9 mouse cellular contexts compared by ENCODE assay signal in the genomic region with DNA sequence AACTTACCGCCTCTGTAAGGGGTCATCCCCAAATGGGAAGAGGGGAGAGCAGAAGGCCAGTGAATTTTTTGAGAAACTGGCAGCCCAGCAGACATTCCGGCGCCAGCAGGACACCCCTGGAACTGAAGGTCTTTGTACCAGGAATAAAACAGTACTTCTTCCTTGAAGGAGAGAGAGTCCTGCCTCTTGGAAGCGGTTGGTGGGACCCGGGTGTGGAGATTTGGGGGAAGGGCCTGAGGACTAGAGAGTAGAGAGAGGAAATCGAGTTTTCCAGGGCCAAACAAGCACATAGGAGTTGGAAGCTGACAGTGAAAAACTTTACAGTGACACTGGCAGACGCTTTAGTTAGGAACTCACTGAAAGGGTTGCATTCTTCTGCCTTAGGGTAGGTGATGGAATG.
DNase-seq lines count a peak whose midpoint lies in the region; ATAC-seq and TF ChIP-seq lines count a peak whose summit lies in the region.
"Had no signal": no experiment of that assay in that cellular context is flagged by ENCODE, and none has a peak within 500 bp of the region (broad histone marks: within the 10 kb centered on the region; RNA-seq: fewer than 3 reads in every experiment).

No protein-coding gene starts in this region.

- no peak for TF ChIP-seq CTCF in thymus, adult 2 months (IDR thresholded peaks at IDR 0.05; ENCODE audit: borderline replicate concordance, control insufficient read depth, extremely low read depth, insufficient read depth, low read length, poor library complexity)

- DNase-seq in cerebellum, adult 11-12 months, result peak; percentile 6
- DNase-seq in lung, postnatal 36 days, result no peak
- no peak for DNase-seq in thymus, adult 2 months
- DNase-seq in left cerebral cortex, adult 11 months (ENCODE audit: low spot score), result no peak

- H3K4me2 ChIP-seq in lung, embryonic 16.5 days (ENCODE audit: low read depth, low read length), result peak overlapping the region; percentile 71
- peak overlapping the region; percentile 84; the same call in 1 of the 2 replicates for H3K4me2 ChIP-seq in intestine, embryonic 16.5 days (ENCODE audit: low read depth, low read length)
- H3K4me2 ChIP-seq in stomach, embryonic 14.5 days (replicated peaks; ENCODE audit: low read depth, low read length), result peak overlapping the region; percentile 65; the same call in 1 of the 2 replicates

- ATAC-seq in cerebellum, adult (ENCODE audit: insufficient number of reproducible peaks, low FRiP score, low TSS enrichment), result no peak
- ATAC-seq in lung, embryonic 16.5 days (ENCODE audit: low read depth), result no peak
- ATAC-seq in intestine, embryonic 16.5 days, result no peak
- ATAC-seq in stomach, embryonic 14.5 days (ENCODE audit: insufficient number of reproducible peaks, insufficient read depth, low FRiP score, low read depth), result no peak
- ATAC-seq: activated CD4-positive, CD25-positive, alpha-beta regulatory T cell, adult 4 months had no signal

- H3K27ac ChIP-seq in lung, embryonic 16.5 days (ENCODE audit: low read length), result no peak overlapping the region
- H3K27ac ChIP-seq in intestine, embryonic 16.5 days (ENCODE audit: low read length), result no peak overlapping the region
- no peak overlapping the region for H3K27ac ChIP-seq in stomach, embryonic 14.5 days (ENCODE audit: low read length)
- no peak overlapping the region for H3K27ac ChIP-seq in thymus, adult 2 months (ENCODE audit: control insufficient read depth, insufficient read depth, low read length)

- H3K9me3 ChIP-seq in lung, embryonic 16.5 days (ENCODE audit: control insufficient read depth, low read length), result no peaks in the 10 kb centered on the region
- no peaks in the 10 kb centered on the region for H3K9me3 ChIP-seq in intestine, embryonic 16.5 days (ENCODE audit: control insufficient read depth, low read length)
- H3K9me3 ChIP-seq in stomach, embryonic 14.5 days (ENCODE audit: control insufficient read depth, low read depth, low read length), result no peaks in the 10 kb centered on the region

- H3K36me3 ChIP-seq in lung, embryonic 16.5 days (ENCODE audit: control insufficient read depth, insufficient read depth, low read length), result no peaks in the 10 kb centered on the region
- no peaks in the 10 kb centered on the region for H3K36me3 ChIP-seq in intestine, embryonic 16.5 days (ENCODE audit: control insufficient read depth, insufficient read depth, low read length)
- H3K36me3 ChIP-seq in stomach, embryonic 14.5 days (ENCODE audit: control insufficient read depth, insufficient read depth, low read length), result no peaks in the 10 kb centered on the region
- H3K36me3 ChIP-seq in thymus, adult 2 months (ENCODE audit: control insufficient read depth, insufficient read depth, low read length), result no peaks in the 10 kb centered on the region

- H3K27me3 ChIP-seq in lung, embryonic 16.5 days (ENCODE audit: control insufficient read depth, insufficient read depth, low read depth, low read length), result peaks cover 4% of the 10 kb centered on the region
- 0 out of 2 replicates have a peak, but pooled peaks cover 5% of the 10 kb centered on the region for H3K27me3 ChIP-seq in intestine, embryonic 16.5 days (replicated peaks; ENCODE audit: control insufficient read depth, insufficient read depth, low read length)
- H3K27me3 ChIP-seq in stomach, embryonic 14.5 days (ENCODE audit: control insufficient read depth, insufficient read depth, low read length), result no peaks in the 10 kb centered on the region
- no peaks in the 10 kb centered on the region for H3K27me3 ChIP-seq in thymus, adult 2 months (ENCODE audit: control insufficient read depth, insufficient read depth, low read length)

- peaks cover 24% of the 10 kb centered on the region for H3K4me1 ChIP-seq in lung, embryonic 16.5 days (replicated peaks; ENCODE audit: control insufficient read depth, insufficient read depth, low read length)
- H3K4me1 ChIP-seq in intestine, embryonic 16.5 days (ENCODE audit: control insufficient read depth, insufficient read depth, low read length), result peaks cover 28% of the 10 kb centered on the region
- H3K4me1 ChIP-seq in stomach, embryonic 14.5 days (ENCODE audit: control insufficient read depth, insufficient read depth, low read length), result peaks cover 18% of the 10 kb centered on the region; the same call in 1 of the 2 replicates
- H3K4me1 ChIP-seq in thymus, adult 2 months (replicated peaks; ENCODE audit: control insufficient read depth, insufficient read depth, low read length), result peaks cover 9% of the 10 kb centered on the region; the same call in 1 of the 2 replicates

- H3K9ac ChIP-seq in lung, embryonic 16.5 days (ENCODE audit: low read length), result no peak overlapping the region
- no peak overlapping the region for H3K9ac ChIP-seq in intestine, embryonic 16.5 days (ENCODE audit: low read depth, low read length)
- no peak overlapping the region for H3K9ac ChIP-seq in stomach, embryonic 14.5 days (replicated peaks; ENCODE audit: low read depth, low read length)

- peak overlapping the region; percentile 40 for H3K4me3 ChIP-seq in lung, embryonic 16.5 days (ENCODE audit: low read length)
- H3K4me3 ChIP-seq in intestine, embryonic 16.5 days (ENCODE audit: low read length), result no peak overlapping the region
- H3K4me3 ChIP-seq in stomach, embryonic 14.5 days (ENCODE audit: low read depth, low read length), result no peak overlapping the region
- H3K4me3 ChIP-seq in thymus, adult 2 months (ENCODE audit: control insufficient read depth, insufficient read depth, low read length), result no peak overlapping the region

- 20% methylated on average over 7 of the region's 7 CpGs for WGBS in lung, embryonic 16.5 days
- WGBS in intestine, embryonic 16.5 days, result 45% methylated on average over 7 of the region's 7 CpGs
- WGBS in stomach, embryonic 14.5 days, result 31% methylated on average over 7 of the region's 7 CpGs
- WGBS in thymus, adult 2 months, result 92% methylated on average over 7 of the region's 7 CpGs

- TF ChIP-seq POLR2A in thymus, adult 2 months (IDR thresholded peaks at IDR 0.05; ENCODE audit: control insufficient read depth, extremely low read depth, insufficient read depth, low read length, poor library complexity), result no peak
